Mouse (Mus musculus) bone marrow, adult 2 months (tissue): ENCODE data around the gene Spata2.

Source experiments
- CTCF ChIP-seq: fragments of 200-500 bp; IDR thresholded peaks from 2 replicates; pipeline ENCODE4 v1.5.1; 2011; ENCODE audit warnings: low read length, control low read depth; ENCODE audit not compliant: control insufficient read depth, insufficient read depth
- POLR2A ChIP-seq: fragments of 200-500 bp; IDR thresholded peaks from 2 replicates; pipeline ENCODE4 v1.6.1; 2011; ENCODE audit warnings: low read depth, mild to moderate bottlenecking, control low read depth, low read length, borderline replicate concordance; ENCODE audit not compliant: control insufficient read depth

DNA sequence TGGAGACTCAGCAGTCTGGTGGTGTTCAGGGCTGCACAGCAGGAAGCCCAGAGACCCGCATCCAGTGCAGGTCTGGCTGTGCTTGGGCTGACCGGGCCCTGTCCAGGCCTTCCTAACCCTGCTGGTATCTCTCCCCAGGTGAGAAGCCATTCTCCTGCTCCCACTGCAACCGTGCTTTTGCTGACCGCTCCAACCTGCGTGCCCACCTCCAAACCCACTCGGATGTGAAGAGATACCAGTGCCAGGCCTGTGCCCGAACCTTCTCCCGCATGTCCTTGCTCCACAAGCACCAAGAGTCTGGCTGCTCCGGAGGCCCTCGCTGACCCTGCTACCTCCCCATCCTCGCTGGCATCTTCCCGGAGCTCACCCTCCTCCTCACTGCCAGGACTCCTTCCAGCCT is 49.1 kb upstream of the Spata2 start:
- TF ChIP-seq CTCF: no peak
- no peak for TF ChIP-seq POLR2A
